Mouse (Mus musculus) natural killer cell, adult 2 months (primary cell): ENCODE measurements around the gene Lamc1.
"Not testable (repeated sequence)": the region's sequence is repeated elsewhere in the genome, so short reads cannot be mapped to it uniquely, and the experiment has no call there.

ENCODE experiments used
- DNase-seq, 2 experiments: peaks; one replicate each; pipeline ENCODE4 v3.0.0; 2022; ENCODE audit warnings: low spot score in 2 of 2

Lamc1 gene

DNA sequence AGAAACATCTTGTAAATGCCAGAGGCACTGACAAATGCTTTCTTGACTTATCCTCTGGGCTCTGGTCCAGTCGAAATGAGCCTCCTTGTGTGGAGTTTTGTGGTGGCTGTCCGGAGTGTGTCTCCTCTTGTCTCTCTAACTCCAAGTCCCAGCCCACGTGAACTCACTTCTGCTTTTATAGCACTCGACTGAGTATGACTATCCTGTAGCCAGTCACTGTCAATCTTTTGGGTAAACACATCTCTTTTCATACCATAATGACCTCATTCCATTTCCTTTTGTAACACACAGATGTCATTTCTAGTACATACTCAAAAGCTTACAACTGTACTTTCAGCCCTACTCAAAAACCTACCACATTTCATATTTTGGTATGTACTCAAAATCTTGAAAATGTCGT lies 33.1 kb downstream of the Lamc1 start:
- DNase-seq: peak in 1 of 2 experiments; percentile 67

DNA sequence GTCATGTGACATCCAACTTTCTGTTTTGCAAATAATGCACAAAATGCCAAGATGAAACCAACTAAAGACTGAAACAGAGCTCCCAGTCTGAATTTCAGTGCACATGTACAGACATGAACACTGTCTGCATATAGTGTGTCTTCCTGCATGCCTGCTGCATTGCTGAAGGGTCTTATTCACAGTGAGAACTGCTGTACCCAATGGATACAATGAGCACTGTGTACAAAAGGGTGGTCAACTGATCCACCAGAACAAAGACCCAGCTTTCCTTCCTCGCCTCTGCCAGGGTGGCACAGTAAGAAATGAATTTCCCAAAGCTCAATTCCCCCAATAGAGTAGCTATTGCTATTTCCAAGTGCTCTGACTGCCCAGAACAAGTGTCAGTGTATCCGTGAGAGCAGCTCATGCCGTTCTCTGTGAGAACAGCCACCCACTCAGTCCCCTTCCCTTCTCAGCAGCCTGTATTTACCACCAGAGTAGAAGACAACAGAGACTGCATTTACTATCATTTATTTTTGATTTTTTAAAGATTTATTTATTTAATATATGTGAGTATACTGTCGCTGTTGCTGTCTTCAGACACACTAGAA lies 34.7 kb downstream of the Lamc1 start:
- DNase-seq: not testable (repeated sequence)

DNA sequence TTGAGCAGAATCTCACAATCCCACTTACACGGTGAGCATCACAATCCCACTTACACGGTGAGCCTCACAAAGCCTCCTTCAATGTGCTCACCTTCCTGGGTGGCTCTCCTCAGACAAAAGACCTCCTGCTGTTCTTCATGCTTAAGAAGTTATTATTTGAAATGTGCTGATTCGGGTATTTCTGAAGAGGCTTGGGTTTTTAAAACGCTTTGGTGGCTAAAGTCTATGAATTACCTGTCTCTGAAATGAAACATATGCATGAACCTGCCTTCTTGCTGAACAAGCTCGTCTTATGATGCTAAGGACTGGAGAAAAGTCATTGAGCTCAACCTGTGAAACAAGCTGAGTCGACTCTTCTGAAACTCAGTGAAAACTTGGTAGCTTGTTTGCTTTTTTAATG lies 36.6 kb downstream of the Lamc1 start:
- DNase-seq: no peak

DNA sequence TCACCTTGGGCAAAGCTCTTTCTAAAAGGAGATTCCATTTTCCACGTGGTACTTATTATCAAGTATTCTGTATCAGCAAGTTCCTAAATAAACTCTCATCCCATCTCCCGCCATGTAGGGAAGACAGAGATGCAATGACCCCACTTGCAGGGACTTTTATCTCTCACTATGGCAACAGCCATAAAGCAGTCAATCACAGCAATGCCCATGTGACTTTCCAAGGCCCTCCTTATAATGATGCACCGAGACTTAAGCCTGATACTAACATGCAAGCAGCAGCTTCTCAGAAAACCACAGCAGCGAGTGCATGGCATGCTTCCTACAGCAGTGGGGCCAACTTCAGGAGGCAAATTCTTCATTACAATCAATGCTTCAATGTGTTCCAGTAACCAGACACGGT lies 39.7 kb downstream of the Lamc1 start:
- no peak for DNase-seq

DNA sequence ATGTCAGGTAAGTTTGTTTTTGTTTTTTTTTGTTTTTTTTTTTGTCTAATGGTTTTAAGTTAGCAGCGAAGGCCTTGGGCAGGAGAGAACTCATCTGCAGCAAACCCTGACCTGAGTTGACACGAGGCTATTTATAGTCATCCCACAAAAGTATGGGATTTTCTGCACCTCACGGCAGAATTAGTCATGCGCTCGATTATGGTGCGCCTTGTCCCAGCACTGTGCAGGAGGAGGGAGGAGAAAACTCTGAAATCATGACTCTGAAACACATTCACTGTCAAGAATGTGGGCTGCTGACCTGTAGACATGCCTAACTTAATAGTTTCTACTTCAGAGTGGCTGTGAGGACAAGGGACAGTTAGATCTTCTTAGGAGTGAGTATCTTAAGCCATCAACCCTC lies 40.4 kb downstream of the Lamc1 start:
- no peak for DNase-seq

DNA sequence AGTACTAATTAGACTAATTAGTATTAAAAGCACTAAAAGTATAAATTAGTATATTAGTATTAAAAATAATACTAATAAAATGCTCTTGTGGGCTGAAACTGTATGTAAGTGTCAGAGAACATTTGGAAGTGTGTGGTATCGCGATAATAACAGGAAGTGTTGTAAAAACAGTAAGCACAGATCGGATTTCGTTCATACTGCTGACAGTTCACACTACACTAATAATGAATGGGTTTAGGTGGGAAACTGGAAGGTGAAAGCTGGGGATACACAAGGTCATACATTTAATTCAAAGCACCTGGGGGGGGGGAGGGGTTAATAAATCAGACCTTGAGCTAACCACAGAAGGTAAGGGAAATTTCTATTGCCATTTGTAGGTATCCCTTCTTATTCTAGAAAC lies 41.2 kb downstream of the Lamc1 start:
- DNase-seq: no peak

- DNase-seq: peak in 1 of 2 experiments; percentile 61
Observed at GRCm38 (mm10) chr1:153288010-153288409, 44.6 kb downstream of the Lamc1 start.

- no peak for DNase-seq
Observed at GRCm38 (mm10) chr1:153287443-153287842, 45.1 kb downstream of the Lamc1 start.

DNA sequence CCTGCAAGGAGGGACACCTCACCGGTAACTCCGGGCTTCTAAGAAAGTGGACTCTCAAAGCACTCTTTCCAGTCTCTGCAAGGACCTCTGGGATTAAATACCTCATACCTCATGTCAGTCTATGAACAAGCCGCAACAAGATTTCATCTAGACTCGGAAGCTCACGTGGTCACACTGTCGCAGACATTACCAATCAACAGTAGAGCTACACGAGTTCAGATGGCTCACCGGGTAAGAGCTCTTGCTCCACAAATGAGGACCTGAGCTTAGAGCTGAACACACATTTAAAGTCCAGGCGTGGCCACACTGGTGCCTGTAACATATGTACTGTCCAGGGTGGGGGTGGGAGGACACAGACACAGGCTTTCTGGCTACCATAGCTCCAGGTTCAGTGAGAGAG lies 46.4 kb downstream of the Lamc1 start:
- DNase-seq: no peak

DNA sequence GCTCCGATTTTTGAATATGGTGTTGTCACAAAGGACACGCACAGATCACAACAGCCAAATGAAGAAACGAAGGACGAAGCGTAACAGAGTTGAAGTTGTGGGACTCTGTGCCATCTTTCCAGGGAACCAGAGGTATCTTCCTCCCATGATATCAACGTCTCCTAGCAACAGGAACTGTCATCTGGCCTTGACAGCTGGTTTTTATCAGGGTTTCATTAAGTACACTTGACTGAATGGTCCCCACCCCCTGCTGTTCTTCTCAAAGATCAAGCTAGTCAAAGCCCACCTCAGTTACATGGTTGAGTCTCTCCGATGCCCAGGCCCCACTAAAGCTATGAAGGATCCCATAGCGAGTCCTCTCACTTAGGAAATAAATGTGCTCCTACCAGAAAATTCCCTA lies 47.4 kb downstream of the Lamc1 start:
- DNase-seq: no peak

DNA sequence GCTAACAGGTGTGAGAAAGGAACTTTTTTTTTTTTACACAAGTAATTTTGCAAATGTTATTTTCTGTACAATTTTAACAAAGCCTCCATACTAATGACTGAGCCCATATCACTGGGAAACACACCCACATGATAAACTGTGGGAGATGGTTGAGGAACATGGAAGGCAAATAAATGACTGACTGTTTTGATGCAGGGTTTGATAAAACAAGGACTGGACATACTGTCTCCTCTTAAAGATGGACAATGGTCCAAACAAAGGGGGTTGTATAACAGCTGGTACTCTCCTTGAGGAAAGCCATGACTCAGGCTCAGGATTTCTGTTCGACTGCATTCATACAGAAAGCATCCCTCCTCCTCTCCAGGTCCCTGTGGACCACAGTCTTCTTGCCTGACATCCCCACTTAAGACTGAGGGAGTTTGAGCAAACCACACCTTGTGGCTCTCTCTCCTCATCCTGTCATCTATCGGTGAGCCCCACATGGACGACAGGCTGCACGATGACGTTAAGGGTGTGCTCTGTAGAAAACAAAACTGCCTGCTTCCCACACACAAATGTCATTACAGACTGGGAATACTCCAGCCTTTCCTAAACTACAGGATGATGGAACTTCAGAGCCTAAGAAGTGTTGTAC lies 50.1 kb downstream of the Lamc1 start:
- no peak for DNase-seq

GRCm38 (mm10) chr1:153281483-153281882 lies 51.1 kb downstream of the Lamc1 start:
- no peak for DNase-seq

DNA sequence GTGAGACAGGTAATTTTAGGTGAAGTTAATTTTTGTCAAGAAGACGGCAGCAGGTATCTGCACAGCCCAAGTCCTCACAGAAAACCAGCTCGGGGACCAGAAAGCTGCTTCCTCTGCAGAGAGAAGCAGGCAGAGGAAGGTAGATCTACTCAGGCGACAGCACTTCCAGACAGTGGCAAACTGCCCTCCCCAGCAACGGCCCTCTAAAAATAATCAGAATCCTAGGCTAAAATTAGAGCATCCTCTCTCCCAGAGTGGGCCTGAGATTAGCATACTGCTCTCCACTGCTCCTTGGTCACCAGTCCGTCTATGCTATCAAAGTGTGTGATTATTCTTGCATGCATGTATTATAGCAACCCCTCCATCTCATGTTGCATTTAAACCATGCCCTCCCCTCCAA lies 52.2 kb downstream of the Lamc1 start:
- no peak for DNase-seq

- no peak for DNase-seq
Observed at GRCm38 (mm10) chr1:153278028-153278613, 54.5 kb downstream of the Lamc1 start.

- DNase-seq: no peak
Observed at GRCm38 (mm10) chr1:153275466-153275865, 57.1 kb downstream of the Lamc1 start.

- no peak for DNase-seq
Observed at GRCm38 (mm10) chr1:153274611-153275010, 58.0 kb downstream of the Lamc1 start.

DNA sequence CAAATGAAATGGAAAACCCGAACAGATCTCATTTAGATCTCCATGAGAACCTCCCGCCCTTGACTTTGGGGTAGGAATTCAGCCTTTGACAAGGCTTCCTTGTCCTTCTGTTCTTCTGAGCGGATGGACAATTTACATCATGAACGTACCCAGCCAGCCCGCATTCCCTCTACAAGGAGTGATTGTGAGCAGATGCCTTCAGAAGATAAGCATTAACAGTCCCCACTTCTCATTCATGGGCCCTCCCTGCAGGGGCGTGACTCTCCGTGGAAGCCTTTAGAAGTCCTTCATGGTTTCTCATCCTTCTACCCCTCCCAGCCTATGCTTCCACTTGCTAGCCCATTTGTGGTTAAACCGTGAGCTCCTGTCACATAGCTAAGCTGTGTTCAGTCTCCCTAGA lies 58.9 kb downstream of the Lamc1 start:
- DNase-seq: no peak

- DNase-seq: no peak
Observed at GRCm38 (mm10) chr1:153270827-153271226, 61.8 kb downstream of the Lamc1 start.

DNA sequence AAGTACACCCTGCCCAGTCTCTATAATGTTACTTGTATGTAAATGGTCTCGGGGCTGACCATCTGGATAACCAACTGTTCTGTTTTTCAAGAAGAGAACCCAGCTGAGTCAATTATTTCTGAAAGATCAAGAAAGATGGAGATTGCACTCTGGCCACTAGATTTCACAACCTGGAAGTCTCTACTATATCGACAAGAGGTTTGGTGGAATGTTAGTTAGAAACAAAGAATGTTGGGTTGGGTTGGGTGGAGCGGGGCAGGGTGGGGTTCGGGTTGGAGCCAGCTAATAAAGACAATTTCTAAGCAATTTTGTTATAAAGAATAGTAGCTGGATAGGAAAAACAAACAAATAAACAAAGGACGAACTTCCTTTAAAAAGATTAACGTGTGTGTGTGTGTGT lies 62.9 kb downstream of the Lamc1 start:
- DNase-seq: no peak

GRCm38 (mm10) chr1:153268806-153269309 lies 63.7 kb downstream of the Lamc1 start:
- no peak for DNase-seq

GRCm38 (mm10) chr1:153268306-153268705 lies 64.3 kb downstream of the Lamc1 start:
- DNase-seq: no peak

- DNase-seq: no peak
Observed at GRCm38 (mm10) chr1:153267730-153268129, 64.9 kb downstream of the Lamc1 start.

- DNase-seq: no peak
Observed at GRCm38 (mm10) chr1:153266891-153267290, 65.7 kb downstream of the Lamc1 start.
